Mouse (Mus musculus) left cerebral cortex, postnatal 10 days (tissue): ENCODE measurements around the gene Myo15. TPM values are rescaled to one million over a fixed set of nuclear protein-coding genes. Genes with fewer than 3 reads are reported as not detected.
A peak's percentile ranks its signal among the peaks of the same experiment; 100 is the strongest.
"Not testable (repeated sequence)": the region's sequence is repeated elsewhere in the genome, so short reads cannot be mapped to it uniquely, and the experiment has no call there.

ENCODE experiments used
- DNase-seq, 2 experiments: peaks; one replicate each; pipeline ENCODE4 v3.0.0; 2021 to 2022; ENCODE audit warnings: low spot score in 2 of 2, mixed read lengths in 1 of 2; ENCODE audit errors: extremely low spot score in 1 of 2
- intact Hi-C: fragments of 180-260 bp; cut with DNase I; formaldehyde crosslinking; loops from one replicate; pipeline ENCODE4 v1.15.1; 2025
- total RNA-seq, 2 experiments: library from RNA; stranded (reverse); gene quantifications; 2 replicates each; pipeline ENCODE4 v1.2.3; 2021

The Myo15 gene
- total RNA-seq: under 1 TPM; 0.11 to 0.22 TPM

- no peak for DNase-seq
- intact Hi-C loops: no loop called here
Measured at GRCm38 (mm10) chr11:60469039-60469438, at the start of gene Myo15. Gene Myo15, plus strand, starts transcription at chr11:60469339.

- intact Hi-C loops: no loop called here
- no peak for DNase-seq
Measured at GRCm38 (mm10) chr11:60422046-60422668, 47.0 kb upstream of the Myo15 start.

- intact Hi-C loops: no loop called here
- DNase-seq: no peak
Measured at GRCm38 (mm10) chr11:60423006-60423405, 46.1 kb upstream of the Myo15 start.

GRCm38 (mm10) chr11:60426417-60426816 lies 42.7 kb upstream of the Myo15 start:
- intact Hi-C loops: no loop called here

GRCm38 (mm10) chr11:60427628-60428027 lies 41.5 kb upstream of the Myo15 start:
- DNase-seq: no peak
- intact Hi-C loops: no loop called here

More at GRCm38 (mm10) chr11:60426417-60426816, 42.7 kb upstream of the Myo15 start:
- no peak for DNase-seq

GRCm38 (mm10) chr11:60433501-60433900 lies 35.6 kb upstream of the Myo15 start:
- DNase-seq: no peak
- intact Hi-C loops: no loop called here

GRCm38 (mm10) chr11:60435133-60435532 lies 34.0 kb upstream of the Myo15 start:
- intact Hi-C loops: no loop called here
- no peak for DNase-seq

- DNase-seq: no peak
- intact Hi-C loops: no loop called here
Measured at GRCm38 (mm10) chr11:60436618-60437017, 32.5 kb upstream of the Myo15 start.

- DNase-seq, intact Hi-C loops: not testable (repeated sequence)
Measured at GRCm38 (mm10) chr11:60439621-60440020, 29.5 kb upstream of the Myo15 start.

- DNase-seq: no peak
- intact Hi-C loops: no loop called here
Measured at GRCm38 (mm10) chr11:60440176-60440575, 29.0 kb upstream of the Myo15 start.

- intact Hi-C loops: no loop called here
- no peak for DNase-seq
Measured at GRCm38 (mm10) chr11:60442896-60443295, 26.2 kb upstream of the Myo15 start.

GRCm38 (mm10) chr11:60444007-60444406 lies 25.1 kb upstream of the Myo15 start:
- intact Hi-C loops: no loop called here
- DNase-seq: no peak

- intact Hi-C loops: no loop called here
- peak; percentile 91 to 92 for DNase-seq
Measured at GRCm38 (mm10) chr11:60454080-60454744, 14.9 kb upstream of the Myo15 start, which contains the start of gene Drg2. Gene Drg2, plus strand, starts transcription at chr11:60454591.

- no peak for DNase-seq
- intact Hi-C loops: loop anchor here (5.0 kb wide), 1 partner anchor 83 kb away; the partner anchor contains the start of gene Alkbh5
Measured at GRCm38 (mm10) chr11:60454745-60455087, 14.4 kb upstream of the Myo15 start.

GRCm38 (mm10) chr11:60457973-60458372 lies 11.2 kb upstream of the Myo15 start:
- intact Hi-C loops: loop anchor here (5.0 kb wide), 1 partner anchor 79 kb away; the partner anchor contains the start of gene Alkbh5
- DNase-seq: no peak

- no peak for DNase-seq
- intact Hi-C loops: no loop called here
Measured at GRCm38 (mm10) chr11:60465943-60466380, 3.2 kb upstream of the Myo15 start.

GRCm38 (mm10) chr11:60470743-60471142 lies 1.6 kb downstream of the Myo15 start:
- DNase-seq: no peak

GRCm38 (mm10) chr11:60474534-60474933 lies 5.4 kb downstream of the Myo15 start:
- no peak for DNase-seq
- intact Hi-C loops: no loop called here

More at GRCm38 (mm10) chr11:60470743-60471142, 1.6 kb downstream of the Myo15 start:
- intact Hi-C loops: no loop called here

GRCm38 (mm10) chr11:60475668-60476362 lies 6.7 kb downstream of the Myo15 start:
- intact Hi-C loops: no loop called here

GRCm38 (mm10) chr11:60478121-60478520 lies 9.0 kb downstream of the Myo15 start:
- DNase-seq: no peak
- intact Hi-C loops: no loop called here

More at GRCm38 (mm10) chr11:60475668-60476362, 6.7 kb downstream of the Myo15 start:
- DNase-seq: no peak
